Mouse (Mus musculus) testis, adult 2 months (tissue): ENCODE results near the gene Mbnl1. TPM values are rescaled to one million over a fixed set of nuclear protein-coding genes. Genes with fewer than 3 reads are reported as not detected.

Experiments used
- H3K27ac ChIP-seq: fragments of 200-500 bp; 2 replicates; pipeline ENCODE4 v1.5.1; 2012; ENCODE audit warnings: low read depth, low read length; ENCODE audit not compliant: control insufficient read depth, insufficient read depth
- H3K27me3 ChIP-seq: fragments of 200-500 bp; 2 replicates; pipeline ENCODE4 v1.6.1; 2012; ENCODE audit warnings: mild to moderate bottlenecking, low read length, moderate library complexity; ENCODE audit not compliant: control insufficient read depth, insufficient read depth
- H3K36me3 ChIP-seq: fragments of 200-500 bp; 2 replicates; pipeline ENCODE4 v1.6.1; 2012; ENCODE audit warnings: mild to moderate bottlenecking, low read length; ENCODE audit not compliant: control insufficient read depth, insufficient read depth
- H3K4me1 ChIP-seq: fragments of 200-500 bp; 2 replicates; pipeline ENCODE4 v1.6.1; 2012; ENCODE audit warnings: low read length; ENCODE audit not compliant: control insufficient read depth, insufficient read depth
- H3K4me3 ChIP-seq: fragments of 200-500 bp; 2 replicates; pipeline ENCODE4 v1.5.1; 2012; ENCODE audit warnings: low read depth, mild to moderate bottlenecking, low read length, moderate library complexity, mixed read lengths; ENCODE audit not compliant: control insufficient read depth
- CTCF ChIP-seq: fragments of 200-500 bp; IDR thresholded peaks from 2 replicates; pipeline ENCODE4 v1.5.1; 2012; ENCODE audit warnings: low read depth, mild to moderate bottlenecking, inconsistent platforms, low read length, moderate library complexity; ENCODE audit not compliant: control insufficient read depth, insufficient read depth, insufficient replicate concordance
- POLR2A ChIP-seq: fragments of 200-500 bp; IDR thresholded peaks from 2 replicates; pipeline ENCODE4 v1.6.1; 2012; ENCODE audit warnings: low read depth, mild to moderate bottlenecking, inconsistent platforms, low read length, moderate library complexity; ENCODE audit not compliant: control insufficient read depth
- polyA plus RNA-seq: library from polyadenylated mRNA; depleted of rRNA; stranded (reverse); fragments of >200 nt; gene quantifications from 2 replicates; pipeline ENCODE4 v1.2.3, GENCODE M21; 2012

Gene Mbnl1
- polyA plus RNA-seq, 1 experiment: 13.2 TPM

DNA sequence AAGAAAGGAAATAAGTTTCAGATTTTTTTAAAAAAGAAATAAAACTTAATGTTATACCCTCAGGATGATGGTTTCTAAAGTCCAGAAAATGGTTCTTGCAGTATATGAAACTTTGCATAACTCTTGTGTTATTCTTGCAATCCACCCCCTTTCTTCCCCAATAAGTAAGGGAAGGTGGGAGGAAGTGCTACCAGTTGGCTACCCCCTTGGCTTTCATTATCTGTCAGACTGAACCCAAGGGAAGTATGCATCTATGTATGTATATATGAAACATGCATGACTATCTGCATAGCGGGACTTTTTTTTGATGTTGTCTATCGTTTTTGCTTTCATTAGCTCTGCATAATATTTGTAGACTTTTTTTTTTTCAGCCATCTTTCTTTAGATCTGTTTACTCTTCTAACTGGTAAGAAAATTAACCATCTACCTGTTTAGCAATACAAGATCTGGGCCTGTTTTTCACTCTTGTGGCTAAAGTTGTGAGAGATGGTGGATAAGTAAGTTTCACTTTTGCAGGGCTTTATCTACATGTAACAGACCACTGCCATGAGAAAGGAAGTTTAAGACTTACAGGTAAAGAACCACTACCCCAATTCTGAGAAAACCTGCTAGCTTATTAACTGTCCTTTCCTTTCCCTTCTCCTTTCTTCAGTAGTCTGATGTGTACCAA, 484 bp upstream of the Mbnl1 start:
- Histone ChIP-seq H3K4me3 (no peak overlapping the region), H3K27ac (no peak overlapping the region), H3K36me3 (no peaks in the 10 kb centered on the region), H3K4me1 (no peaks in the 10 kb centered on the region), H3K27me3 (no peaks in the 10 kb centered on the region)
- TF ChIP-seq CTCF: no peak
- no peak for TF ChIP-seq POLR2A

DNA sequence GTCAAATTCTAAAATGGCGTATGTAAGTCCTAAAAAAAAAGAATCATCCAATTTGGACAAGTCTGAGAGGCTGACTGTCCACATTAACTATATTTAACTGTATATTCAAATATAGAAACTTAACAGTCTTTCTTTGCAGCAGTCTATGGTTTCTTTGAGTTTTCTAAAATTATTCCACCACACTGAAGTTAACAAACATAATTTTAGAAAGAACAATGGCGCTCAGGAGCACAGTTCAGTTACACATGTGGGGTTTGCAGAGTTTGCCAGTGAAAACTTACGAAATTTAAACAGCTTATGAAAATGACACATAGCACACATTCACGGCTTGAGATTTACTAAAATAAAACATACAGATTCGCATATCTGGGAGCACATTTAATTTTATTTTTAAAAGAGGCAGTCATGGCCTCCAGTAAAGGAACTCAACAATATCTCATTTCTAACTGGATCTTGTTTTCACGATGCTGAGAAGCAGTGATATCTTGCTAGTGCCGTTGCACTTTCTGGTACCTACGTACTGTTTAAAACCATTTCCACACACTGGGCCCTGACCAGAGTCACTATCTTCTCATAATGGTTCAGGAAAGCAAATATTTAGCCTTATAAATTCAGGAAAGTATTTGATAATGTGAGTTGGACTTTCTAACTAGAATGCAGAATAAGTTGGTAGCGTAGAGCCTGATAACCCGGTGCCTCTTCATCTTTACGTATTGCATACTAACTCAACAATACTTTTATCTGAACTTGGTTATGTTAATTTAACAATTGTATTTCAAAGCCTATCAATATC, 1.4 kb downstream of the Mbnl1 start:
- Histone ChIP-seq H3K36me3 (no peaks in the 10 kb centered on the region), H3K27ac (no peak overlapping the region), H3K27me3 (no peaks in the 10 kb centered on the region), H3K4me1 (no peaks in the 10 kb centered on the region), H3K4me3 (no peak overlapping the region)
- TF ChIP-seq CTCF (no peak), POLR2A (no peak)

DNA sequence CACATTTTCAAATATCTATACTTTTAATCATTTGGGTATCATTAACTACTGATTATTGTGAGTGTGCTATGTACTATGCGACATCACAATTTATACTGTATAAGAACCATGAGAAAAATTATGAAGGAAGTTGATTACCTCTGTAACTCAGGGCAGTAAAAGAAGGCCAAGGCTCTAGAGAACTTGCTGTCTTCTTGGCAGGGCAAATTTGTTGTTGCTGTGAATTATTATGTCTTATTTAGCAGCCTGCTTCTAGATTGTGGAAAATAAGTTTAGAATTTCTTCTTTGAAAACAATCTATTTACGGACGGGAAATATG, 2.0 kb downstream of the Mbnl1 start:
- TF ChIP-seq CTCF: no peak
- H3K36me3 ChIP-seq: no peaks in the 10 kb centered on the region
- no peak overlapping the region for H3K27ac ChIP-seq
- H3K27me3 ChIP-seq: no peaks in the 10 kb centered on the region
- H3K4me3 ChIP-seq: no peak overlapping the region
- H3K4me1 ChIP-seq: no peaks in the 10 kb centered on the region

DNA sequence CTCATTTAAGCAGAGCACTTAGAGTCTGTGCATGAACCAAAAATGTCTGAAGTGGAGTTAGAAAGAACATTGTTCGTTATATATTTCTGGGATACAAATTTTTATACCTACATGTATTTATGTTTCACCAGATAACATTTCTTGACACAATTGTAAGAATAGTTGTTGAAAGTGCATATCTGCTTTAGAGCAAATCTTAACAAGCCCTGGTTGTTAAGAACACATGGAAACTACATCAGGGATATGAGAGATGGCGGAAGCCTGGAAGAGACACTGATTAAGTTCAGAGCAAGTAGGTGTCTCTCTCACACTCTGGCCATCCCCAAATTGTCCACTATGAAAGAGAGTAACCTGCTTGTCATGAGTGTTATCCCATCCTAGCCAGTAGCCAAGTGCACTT, 2.4 kb downstream of the Mbnl1 start:
- Histone ChIP-seq H3K4me1 (no peaks in the 10 kb centered on the region), H3K36me3 (no peaks in the 10 kb centered on the region), H3K27ac (no peak overlapping the region), H3K27me3 (no peaks in the 10 kb centered on the region), H3K4me3 (no peak overlapping the region)
- TF ChIP-seq CTCF (no peak), POLR2A (no peak)

DNA sequence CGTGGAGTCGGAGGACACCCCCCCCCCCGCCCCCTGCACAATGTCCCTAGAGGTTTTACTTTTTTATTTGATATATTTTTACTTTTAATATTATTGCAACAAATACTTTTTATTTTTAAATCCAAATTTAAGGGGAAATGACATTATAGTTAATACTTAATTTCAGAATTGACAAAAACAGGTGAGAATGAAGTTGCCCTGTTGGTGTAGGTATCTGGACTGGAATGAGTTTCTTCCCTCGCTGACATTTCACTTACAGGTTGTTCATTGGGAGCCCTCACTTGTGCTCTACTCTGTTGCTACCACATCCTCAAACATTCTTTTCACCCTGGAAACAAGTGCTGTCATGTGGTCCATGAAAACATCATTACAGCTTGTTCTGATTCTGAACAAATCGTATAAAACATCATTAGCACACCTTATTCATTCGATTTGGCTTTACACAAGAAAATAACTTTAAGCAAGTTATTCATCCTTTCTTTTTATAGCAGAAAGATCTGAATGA, 4.2 kb downstream of the Mbnl1 start:
- Histone ChIP-seq H3K27ac (no peak overlapping the region), H3K36me3 (no peaks in the 10 kb centered on the region), H3K27me3 (no peaks in the 10 kb centered on the region), H3K4me1 (no peaks in the 10 kb centered on the region), H3K4me3 (no peak overlapping the region)
- TF ChIP-seq POLR2A (no peak), CTCF (no peak)

DNA sequence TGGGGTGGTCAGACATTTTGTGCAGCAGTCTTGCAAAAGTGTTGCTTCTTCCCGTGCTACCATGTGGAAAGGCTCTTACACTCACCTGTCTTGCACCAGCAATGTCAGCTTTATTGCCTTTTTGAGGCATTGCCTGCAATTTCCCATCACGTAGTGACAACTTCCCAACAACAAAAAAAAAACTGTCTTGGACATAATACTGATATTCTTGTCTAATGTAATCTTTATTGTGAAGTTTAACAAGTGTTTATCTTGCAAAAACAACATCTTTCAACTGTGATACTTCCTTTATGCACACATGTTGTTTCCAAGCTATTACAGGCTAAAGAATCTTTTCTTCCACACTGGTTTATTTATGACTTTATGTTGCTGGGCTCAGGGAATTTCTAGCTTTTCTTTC, 5.8 kb downstream of the Mbnl1 start:
- H3K27me3 ChIP-seq: no peaks in the 10 kb centered on the region
- no peaks in the 10 kb centered on the region for H3K4me1 ChIP-seq
- no peak overlapping the region for H3K27ac ChIP-seq
- TF ChIP-seq CTCF (no peak), POLR2A (no peak)
- no peak overlapping the region for H3K4me3 ChIP-seq
- no peaks in the 10 kb centered on the region for H3K36me3 ChIP-seq

DNA sequence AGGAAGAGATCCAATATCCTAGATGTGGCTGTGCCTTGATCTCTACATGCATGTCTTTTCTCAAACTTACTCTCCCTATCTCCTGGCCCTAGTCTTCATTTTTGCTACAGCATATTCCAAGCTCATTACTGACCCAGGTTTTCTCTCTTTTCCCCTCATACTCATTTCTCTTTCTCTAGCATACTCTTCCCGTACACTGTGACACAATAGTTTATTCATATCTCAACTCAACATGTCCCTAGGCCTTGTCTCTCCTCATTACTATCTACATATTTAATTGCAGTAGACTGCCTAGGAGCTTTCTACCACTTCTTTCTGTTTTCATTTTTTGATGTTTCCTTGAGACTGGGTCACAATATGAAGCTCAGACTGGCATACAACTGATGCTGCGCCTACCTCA, 8.1 kb downstream of the Mbnl1 start:
- Histone ChIP-seq H3K27ac (no peak overlapping the region), H3K4me1 (no peaks in the 10 kb centered on the region), H3K4me3 (no peak overlapping the region), H3K36me3 (no peaks in the 10 kb centered on the region), H3K27me3 (no peaks in the 10 kb centered on the region)
- TF ChIP-seq POLR2A (no peak), CTCF (no peak)
